Mouse (Mus musculus) embryonic facial prominence, embryonic 12.5 days (tissue): ENCODE results near the gene Iqgap3. TPM values are rescaled to one million over a fixed set of nuclear protein-coding genes. Genes with fewer than 3 reads are reported as not detected.

ENCODE experiments used
- ATAC-seq: fragments of 200-750 bp; cut with Nextera tagmentation; 2 replicates; pipeline ENCODE4 v1.8.0; 2017; ENCODE audit not compliant: insufficient number of reproducible peaks, insufficient read depth, low FRiP score, low TSS enrichment
- H3K27ac ChIP-seq: fragments of 300-500 bp; sonication (generic); 2 replicates; pipeline ENCODE4 v1.5.1; 2016; ENCODE audit warnings: mild to moderate bottlenecking
- H3K27me3 ChIP-seq: fragments of 300-500 bp; sonication (generic); 2 replicates; pipeline ENCODE4 v1.6.1; 2016; ENCODE audit warnings: mild to moderate bottlenecking, moderate library complexity
- H3K36me3 ChIP-seq: fragments of 300-500 bp; sonication (generic); 2 replicates; pipeline ENCODE4 v1.6.1; 2016; ENCODE audit warnings: mild to moderate bottlenecking
- H3K4me1 ChIP-seq: fragments of 300-500 bp; sonication (generic); 2 replicates; pipeline ENCODE4 v1.6.1; 2016
- H3K4me2 ChIP-seq: fragments of 300-500 bp; sonication (generic); replicated peaks from 2 replicates; pipeline ENCODE4 v1.6.1; 2016; ENCODE audit warnings: mild to moderate bottlenecking, moderate library complexity
- H3K4me3 ChIP-seq: fragments of 300-500 bp; sonication (generic); 2 replicates; pipeline ENCODE4 v1.5.1; 2016; ENCODE audit warnings: mild to moderate bottlenecking
- H3K9ac ChIP-seq: fragments of 300-500 bp; sonication (generic); 2 replicates; pipeline ENCODE4 v1.6.1; 2016; ENCODE audit warnings: mild to moderate bottlenecking, moderate library complexity
- H3K9me3 ChIP-seq: fragments of 300-500 bp; sonication (generic); 2 replicates; pipeline ENCODE4 v1.6.1; 2016; ENCODE audit warnings: mild to moderate bottlenecking, moderate library complexity
- WGBS: fragments of 180-500 bp; shearing (Covaris S2); methylation state at CpG from one replicate; pipeline ENCODE4 v1.1.7; 2016; 5-methylcytosine and 5-hydroxymethylcytosine counted together
- polyA plus RNA-seq: library from polyadenylated mRNA; unstranded; fragments of >200 nt; fragmentation: Nextera tagmentation; extraction: Ambion mirVana; gene quantifications from 2 replicates; pipeline ENCODE4 v1.2.1, GENCODE M21; 2016

Iqgap3 gene
- polyA plus RNA-seq, 1 experiment from 2014 or later = 25.8 TPM

DNA sequence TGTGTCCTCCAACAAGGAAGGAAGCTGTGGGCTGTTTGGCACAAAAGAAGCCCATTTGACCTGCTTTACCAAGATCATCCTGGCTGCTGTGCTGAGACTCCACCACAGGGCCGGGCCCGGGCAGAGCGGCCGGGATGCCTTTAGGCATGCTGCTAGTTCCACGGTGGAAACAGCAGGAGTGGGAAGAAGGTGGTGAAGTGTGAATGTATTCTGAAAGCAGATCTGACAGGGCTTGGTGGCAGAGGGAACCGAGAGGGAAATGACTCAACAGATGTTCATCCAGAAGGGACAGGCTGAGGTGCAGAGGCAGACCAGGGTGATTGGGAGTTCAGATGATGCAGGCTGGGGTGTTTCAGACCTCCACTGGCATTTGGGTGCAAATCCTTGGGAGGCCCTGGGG is 15.9 kb downstream of the Iqgap3 start:
- Histone ChIP-seq H3K27me3 (no peaks in the 10 kb centered on the region), H3K27ac (no peak overlapping the region), H3K9me3 (no peaks in the 10 kb centered on the region), H3K4me2 (no peak overlapping the region), H3K9ac (no peak overlapping the region), H3K4me1 (no peaks in the 10 kb centered on the region), H3K36me3 (peaks cover 80% of the 10 kb centered on the region), H3K4me3 (no peak overlapping the region)
- 88% methylated on average over 6 of the region's 6 CpGs for WGBS
- ATAC-seq = no peak

DNA sequence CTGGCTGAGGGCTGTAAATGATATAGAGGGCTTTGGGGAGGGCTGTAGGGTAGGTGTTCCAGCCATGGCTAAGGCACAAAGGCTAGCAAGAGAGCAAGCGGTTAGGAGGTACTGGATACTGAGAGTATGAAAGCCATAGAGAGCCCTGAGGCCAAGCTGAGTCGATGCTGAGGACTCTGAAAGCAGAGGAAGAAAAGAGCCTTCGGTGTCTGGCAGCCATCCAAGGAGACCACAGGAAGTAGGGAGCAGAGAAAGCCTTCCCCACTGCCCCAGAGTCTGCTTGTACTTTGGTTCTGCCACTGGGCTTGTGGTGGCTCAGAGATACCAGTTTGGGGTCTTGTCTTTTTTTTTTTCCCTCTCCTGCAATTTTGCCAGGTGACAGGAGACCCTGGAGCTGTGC is 18.5 kb downstream of the Iqgap3 start:
- Histone ChIP-seq H3K36me3 (peaks cover 80% of the 10 kb centered on the region), H3K9ac (no peak overlapping the region), H3K4me2 (no peak overlapping the region), H3K4me3 (no peak overlapping the region), H3K4me1 (no peaks in the 10 kb centered on the region), H3K9me3 (no peaks in the 10 kb centered on the region), H3K27me3 (no peaks in the 10 kb centered on the region), H3K27ac (no peak overlapping the region)
- 91% methylated on average over 3 of the region's 3 CpGs for WGBS
- ATAC-seq = no peak

DNA sequence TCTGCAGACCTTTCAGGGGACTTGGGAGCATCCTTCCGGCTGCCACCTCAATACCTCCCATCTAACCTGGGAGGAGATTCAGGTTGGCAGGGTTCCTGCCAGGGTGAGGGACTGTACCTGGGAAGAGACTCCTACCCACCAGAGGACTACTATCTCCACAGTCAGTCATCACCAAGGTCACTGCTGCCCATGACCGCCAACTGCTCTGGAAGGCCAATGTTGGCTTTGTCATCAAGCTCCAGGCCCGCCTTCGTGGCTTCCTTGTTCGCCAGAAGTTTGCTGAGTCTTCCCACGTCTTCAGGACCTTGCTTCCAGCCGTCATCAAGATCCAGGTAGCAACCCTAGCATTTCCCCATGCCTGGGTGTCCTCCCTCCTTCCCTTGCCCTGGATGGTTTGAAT is 20.0 kb downstream of the Iqgap3 start:
- Histone ChIP-seq H3K4me1 (no peaks in the 10 kb centered on the region), H3K9ac (no peak overlapping the region), H3K9me3 (no peaks in the 10 kb centered on the region), H3K27ac (no peak overlapping the region), H3K4me3 (no peak overlapping the region), H3K36me3 (peaks cover 85% of the 10 kb centered on the region), H3K27me3 (no peaks in the 10 kb centered on the region), H3K4me2 (no peak overlapping the region)
- WGBS = 95% methylated on average over 7 of the region's 7 CpGs
- no peak for ATAC-seq

DNA sequence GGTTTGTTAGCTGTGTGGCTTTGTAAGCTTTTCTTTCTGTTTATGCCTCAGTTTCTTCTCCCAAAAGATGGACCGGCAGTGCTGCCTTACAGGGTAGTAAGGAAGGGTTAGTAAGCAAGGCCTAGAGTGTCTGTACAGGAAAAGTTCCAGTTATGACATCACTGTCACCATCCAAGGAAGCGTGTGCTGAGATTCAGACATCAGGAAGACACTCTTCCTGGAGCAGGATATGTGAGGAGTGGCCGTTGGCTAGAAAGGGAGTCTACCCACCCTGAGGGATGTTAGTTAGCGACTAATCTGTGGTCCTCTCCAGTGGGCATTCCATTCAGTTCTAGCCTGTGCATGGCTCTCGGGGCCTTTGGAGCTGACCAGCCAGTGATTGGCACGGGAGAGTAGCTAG is 20.4 kb downstream of the Iqgap3 start:
- H3K9me3 ChIP-seq = no peaks in the 10 kb centered on the region
- no peak for ATAC-seq
- WGBS = 91% methylated on average over 6 of the region's 6 CpGs
- no peak overlapping the region for H3K27ac ChIP-seq
- peaks cover 86% of the 10 kb centered on the region for H3K36me3 ChIP-seq
- H3K9ac ChIP-seq = no peak overlapping the region
- no peak overlapping the region for H3K4me3 ChIP-seq
- H3K27me3 ChIP-seq = no peaks in the 10 kb centered on the region
- H3K4me2 ChIP-seq = no peak overlapping the region
- H3K4me1 ChIP-seq = no peaks in the 10 kb centered on the region

DNA sequence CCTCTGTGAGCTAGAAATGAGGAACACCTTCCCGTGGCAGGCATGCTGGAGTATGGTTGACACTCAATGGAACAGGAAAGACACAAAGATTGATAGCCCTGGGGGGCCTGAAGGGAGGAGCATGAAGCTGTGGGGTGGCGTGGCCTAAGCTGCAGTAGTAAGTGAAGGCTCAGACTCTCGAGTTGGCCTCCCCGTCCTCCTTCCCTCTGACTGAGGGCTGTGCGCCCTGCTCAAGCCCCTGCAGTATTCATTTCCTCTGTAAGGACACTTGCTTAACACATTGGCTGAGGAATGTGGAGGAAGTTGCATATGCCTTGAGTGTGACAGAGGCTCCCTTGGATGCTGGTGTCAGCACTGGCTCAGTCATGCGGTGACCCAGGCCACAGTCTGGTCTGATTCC is 20.8 kb downstream of the Iqgap3 start:
- no peak overlapping the region for H3K4me2 ChIP-seq
- no peak overlapping the region for H3K4me3 ChIP-seq
- 79% methylated on average over 6 of the region's 6 CpGs for WGBS
- no peaks in the 10 kb centered on the region for H3K9me3 ChIP-seq
- H3K9ac ChIP-seq = no peak overlapping the region
- H3K4me1 ChIP-seq = no peaks in the 10 kb centered on the region
- H3K36me3 ChIP-seq = peaks cover 86% of the 10 kb centered on the region
- H3K27ac ChIP-seq = no peak overlapping the region
- ATAC-seq = no peak
- no peaks in the 10 kb centered on the region for H3K27me3 ChIP-seq

DNA sequence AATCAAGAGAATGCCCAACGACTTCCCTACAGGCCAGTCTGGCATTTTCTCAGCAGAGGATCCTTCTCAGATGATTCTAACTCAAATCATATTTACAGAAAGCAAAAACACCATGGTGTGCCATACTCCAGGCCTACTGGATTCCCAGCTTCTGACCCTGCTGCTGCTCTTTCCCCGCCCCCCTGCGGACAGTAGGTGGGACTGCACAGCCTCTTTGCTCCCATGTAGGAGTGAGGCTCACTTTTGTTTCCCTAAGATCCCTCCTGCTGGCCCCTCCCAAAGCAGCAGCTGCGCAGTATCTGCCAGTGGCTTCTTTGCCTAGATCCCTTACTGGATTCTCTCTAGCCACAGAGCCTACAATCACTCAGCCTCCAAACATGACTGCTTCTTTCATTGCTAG is 24.4 kb downstream of the Iqgap3 start:
- no peaks in the 10 kb centered on the region for H3K9me3 ChIP-seq
- no peak overlapping the region for H3K4me2 ChIP-seq
- no peak overlapping the region for H3K9ac ChIP-seq
- no peaks in the 10 kb centered on the region for H3K27me3 ChIP-seq
- H3K27ac ChIP-seq = no peak overlapping the region
- H3K36me3 ChIP-seq = peaks cover 84% of the 10 kb centered on the region
- no peak for ATAC-seq
- WGBS = 88% methylated on average over 4 of the region's 4 CpGs
- no peaks in the 10 kb centered on the region for H3K4me1 ChIP-seq
- no peak overlapping the region for H3K4me3 ChIP-seq

DNA sequence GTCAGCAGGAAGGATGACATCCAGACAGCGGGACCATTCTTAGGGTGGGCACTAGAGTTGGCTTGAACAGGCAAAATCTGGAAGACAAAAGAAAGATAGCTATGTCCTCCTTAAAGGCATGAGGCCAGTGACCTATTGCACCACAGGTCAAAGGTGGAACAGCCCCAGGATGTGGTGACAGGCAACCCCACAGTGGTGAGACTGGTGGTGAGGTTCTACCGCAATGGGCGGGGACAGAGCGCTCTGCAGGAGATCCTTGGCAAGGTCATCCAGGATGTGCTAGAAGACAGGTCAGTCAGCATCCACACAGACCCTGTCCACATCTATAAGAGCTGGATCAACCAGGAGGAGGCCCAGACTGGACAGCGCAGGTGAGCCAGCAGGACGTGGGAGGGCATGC is 27.4 kb downstream of the Iqgap3 start:
- Histone ChIP-seq H3K4me2 (no peak overlapping the region), H3K4me3 (no peak overlapping the region), H3K36me3 (peaks cover 83% of the 10 kb centered on the region), H3K4me1 (no peaks in the 10 kb centered on the region), H3K9me3 (no peaks in the 10 kb centered on the region), H3K9ac (no peak overlapping the region), H3K27me3 (no peaks in the 10 kb centered on the region), H3K27ac (no peak overlapping the region)
- 91% methylated on average over 6 of the region's 6 CpGs for WGBS
- ATAC-seq = no peak

DNA sequence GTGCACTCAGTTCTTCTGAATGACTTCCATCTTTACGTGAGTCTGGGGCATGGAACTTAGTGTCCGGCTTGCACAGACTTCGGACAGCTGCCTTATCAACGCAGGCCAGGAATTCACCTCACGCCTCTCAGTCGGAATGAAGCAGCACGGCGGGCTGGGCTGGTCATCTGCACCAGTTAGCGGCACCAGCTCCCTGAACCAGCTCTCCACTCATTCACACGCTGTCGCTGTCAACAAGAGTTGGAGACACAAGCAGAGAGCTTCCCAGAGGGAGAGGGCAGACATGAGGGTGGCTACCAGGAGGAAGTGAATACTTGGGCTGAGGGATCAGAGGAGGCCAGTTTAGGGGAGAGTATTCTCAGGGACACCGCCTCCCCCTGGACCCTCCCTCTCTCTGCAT is 32.6 kb downstream of the Iqgap3 start:
- H3K4me2 ChIP-seq = no peak overlapping the region
- H3K36me3 ChIP-seq = peaks cover 85% of the 10 kb centered on the region
- ATAC-seq = no peak
- no peak overlapping the region for H3K9ac ChIP-seq
- no peaks in the 10 kb centered on the region for H3K27me3 ChIP-seq
- no peaks in the 10 kb centered on the region for H3K4me1 ChIP-seq
- 91% methylated on average over 12 of the region's 12 CpGs for WGBS
- no peak overlapping the region for H3K4me3 ChIP-seq
- H3K9me3 ChIP-seq = no peaks in the 10 kb centered on the region
- no peak overlapping the region for H3K27ac ChIP-seq

DNA sequence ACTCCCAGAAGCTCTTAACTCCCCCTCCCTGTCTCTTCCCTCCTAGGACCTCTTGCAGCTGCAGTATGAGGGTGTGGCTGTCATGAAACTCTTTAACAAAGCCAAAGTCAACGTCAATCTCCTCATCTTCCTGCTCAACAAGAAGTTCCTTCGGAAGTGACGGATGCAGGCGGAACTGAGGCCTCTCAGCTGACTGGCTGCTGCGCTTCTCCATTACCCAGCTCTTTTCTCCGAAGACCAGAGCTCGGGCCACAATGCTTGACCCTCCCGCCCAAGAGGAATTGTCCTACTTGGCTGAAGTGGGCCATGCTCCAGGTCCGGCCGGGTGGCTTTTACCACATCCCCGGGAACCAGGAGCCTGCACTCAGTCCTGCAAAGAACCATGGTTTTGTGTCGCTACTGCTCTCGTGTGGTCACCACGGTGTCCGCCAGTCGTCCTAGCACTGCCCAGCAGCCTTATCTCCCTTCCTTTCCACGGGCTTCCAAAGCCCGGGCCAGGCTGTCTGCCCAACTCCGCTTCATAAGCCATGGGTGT is 38.4 kb downstream of the Iqgap3 start:
- H3K36me3 ChIP-seq = peaks cover 49% of the 10 kb centered on the region
- no peak overlapping the region for H3K9ac ChIP-seq

DNA sequence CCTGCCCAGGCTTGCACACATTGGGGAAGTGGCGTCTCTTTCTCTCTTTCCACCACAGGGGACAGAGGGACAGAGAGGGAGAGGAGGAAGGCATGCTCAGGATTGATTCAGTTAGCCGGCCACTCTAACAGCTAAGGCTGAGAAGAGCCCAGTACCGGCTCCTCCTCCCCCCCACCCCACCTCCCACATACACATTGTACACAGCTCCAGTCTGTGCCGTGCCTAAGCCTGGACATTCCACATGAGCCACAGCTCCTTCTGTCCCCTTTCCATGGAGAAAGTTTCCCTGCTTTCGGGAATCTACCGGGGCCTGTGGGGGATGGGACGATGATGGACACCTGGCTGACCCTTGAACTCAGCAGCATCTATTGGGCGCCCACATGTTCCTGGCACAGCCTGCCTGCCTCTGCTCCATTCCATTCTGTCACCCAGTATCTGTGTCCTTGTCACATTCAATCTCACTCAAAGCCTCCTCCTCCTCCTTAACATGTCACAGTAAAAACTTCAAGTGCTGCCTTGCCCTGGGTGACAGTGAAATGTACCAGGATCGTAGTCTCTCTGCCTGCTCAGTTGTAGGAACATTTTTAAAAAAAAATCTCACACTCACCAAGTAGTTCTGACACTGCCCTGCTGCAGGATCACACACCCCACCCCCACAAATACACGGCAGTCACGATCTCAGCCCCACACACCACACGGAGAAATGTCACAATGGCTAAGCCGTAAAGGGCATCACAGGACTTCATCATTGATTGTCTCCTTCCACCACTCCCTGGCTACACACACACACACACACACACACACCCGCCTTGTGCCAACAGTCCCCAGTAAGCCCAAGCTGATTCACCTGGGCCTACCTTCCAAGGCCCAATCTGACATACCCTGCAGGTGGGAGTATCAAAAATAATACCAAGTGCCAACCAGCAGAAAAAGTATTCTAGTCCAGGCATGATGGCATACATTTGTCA is 39.7 kb downstream of the Iqgap3 start:
- Histone ChIP-seq H3K9me3 (no peaks in the 10 kb centered on the region), H3K4me3 (no peak overlapping the region), H3K27me3 (no peaks in the 10 kb centered on the region), H3K36me3 (peaks cover 38% of the 10 kb centered on the region), H3K9ac (no peak overlapping the region), H3K4me1 (no peaks in the 10 kb centered on the region), H3K4me2 (no peak overlapping the region), H3K27ac (no peak overlapping the region)
- WGBS = 74% methylated on average over 14 of the region's 14 CpGs
- no peak for ATAC-seq

More for the DNA sequence above, 38.4 kb downstream of the Iqgap3 start:
- H3K9me3 ChIP-seq = no peaks in the 10 kb centered on the region
- ATAC-seq = no peak
- no peaks in the 10 kb centered on the region for H3K4me1 ChIP-seq
- WGBS = 91% methylated on average over 19 of the region's 19 CpGs
- H3K27ac ChIP-seq = no peak overlapping the region
- no peak overlapping the region for H3K4me2 ChIP-seq
- no peak overlapping the region for H3K4me3 ChIP-seq
- no peaks in the 10 kb centered on the region for H3K27me3 ChIP-seq

DNA sequence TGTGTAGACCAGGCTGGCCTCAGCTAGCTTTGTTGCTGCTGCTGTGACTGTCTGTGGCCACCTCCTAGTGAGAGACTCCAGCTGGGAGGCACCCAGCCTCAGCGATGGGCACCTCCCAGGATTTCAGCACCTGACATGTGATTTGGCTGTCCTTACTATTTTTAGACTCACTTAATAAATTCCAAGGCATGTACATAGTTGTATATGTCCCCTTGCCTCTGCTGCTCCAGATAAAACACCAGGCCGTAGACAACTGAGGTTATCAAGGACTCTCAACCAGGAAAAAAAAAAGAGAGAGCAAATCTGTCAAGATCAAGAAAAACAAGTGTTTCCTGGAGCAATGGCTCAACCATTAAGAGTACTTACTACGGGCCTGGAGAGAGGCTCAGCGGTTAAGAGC is 43.4 kb downstream of the Iqgap3 start:
- no peak overlapping the region for H3K4me2 ChIP-seq
- ATAC-seq = no peak
- H3K9me3 ChIP-seq = no peaks in the 10 kb centered on the region
- H3K27ac ChIP-seq = no peak overlapping the region
- H3K27me3 ChIP-seq = no peaks in the 10 kb centered on the region
- no peaks in the 10 kb centered on the region for H3K4me1 ChIP-seq
- no peak overlapping the region for H3K4me3 ChIP-seq
- H3K36me3 ChIP-seq = peaks cover 9% of the 10 kb centered on the region; the same call in 1 of the 2 replicates
- H3K9ac ChIP-seq = no peak overlapping the region
- 67% methylated on average over 4 of the region's 4 CpGs for WGBS

DNA sequence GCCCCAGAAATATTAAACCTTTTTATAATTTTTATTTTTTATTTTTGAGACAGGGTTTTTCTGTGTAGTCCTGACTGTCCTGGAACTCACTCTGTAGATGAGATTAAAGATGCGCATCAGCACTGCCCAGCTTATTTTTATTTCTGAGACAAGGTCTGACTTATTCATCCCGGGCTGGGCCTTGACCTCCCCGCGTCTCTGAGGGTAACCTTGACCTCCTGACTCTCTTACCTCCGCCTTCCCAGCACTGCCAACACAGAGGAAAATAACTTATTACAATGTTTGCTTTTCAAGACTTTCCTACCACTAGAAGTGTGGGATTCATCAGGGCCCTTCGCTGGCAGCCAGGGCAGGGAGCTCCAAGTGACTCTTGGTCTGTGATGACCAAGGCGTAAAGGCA is 44.4 kb downstream of the Iqgap3 start:
- no peaks in the 10 kb centered on the region for H3K36me3 ChIP-seq
- H3K9ac ChIP-seq = no peak overlapping the region
- H3K27ac ChIP-seq = no peak overlapping the region
- H3K27me3 ChIP-seq = no peaks in the 10 kb centered on the region
- 79% methylated on average over 7 of the region's 7 CpGs for WGBS
- H3K4me3 ChIP-seq = no peak overlapping the region
- H3K9me3 ChIP-seq = no peaks in the 10 kb centered on the region
- no peaks in the 10 kb centered on the region for H3K4me1 ChIP-seq
- H3K4me2 ChIP-seq = no peak overlapping the region
- no peak for ATAC-seq
